ENCODE assay signal across 8 mouse cellular contexts in genomic region chr5:43235186-43235785, GRCm38 (mm10). TPM values are rescaled to one million over a fixed set of nuclear protein-coding genes. Genes with fewer than 3 reads are reported as not detected.
A peak's percentile ranks its signal among the peaks of the same experiment; 100 is the strongest.
DNase-seq lines count a peak whose midpoint lies in the region; ATAC-seq and TF ChIP-seq lines count a peak whose summit lies in the region.

No protein-coding gene starts in this region.

- DNase-seq in frontal cortex, postnatal 14 days (ENCODE audit: low spot score in 2 of 2): peak; percentile 15 to 29
- peak; percentile 83 to 94 for DNase-seq in adrenal gland, adult (ENCODE audit: inconsistent age in 2 of 2, low spot score in 1 of 2)
- peak; percentile 49 to 50 for DNase-seq in layer of hippocampus, postnatal 36 days
- peak; percentile 53 to 58 for DNase-seq in lung, postnatal 4 days

- H3K4me3 ChIP-seq in embryonic fibroblast, embryonic 13.5 days (ENCODE audit: insufficient read depth, low read length): peak overlapping the region; percentile 78
- H3K4me3 ChIP-seq in small intestine, adult 2 months (ENCODE audit: low read depth, low read length): peak overlapping the region; percentile 87

- no peak overlapping the region for H3K27ac ChIP-seq in embryonic fibroblast, embryonic 13.5 days (ENCODE audit: insufficient read depth, low read length)
- H3K27ac ChIP-seq in small intestine, adult 2 months (ENCODE audit: insufficient read depth, low read depth, low read length): peak overlapping the region; percentile 97

- TF ChIP-seq POLR2A in embryonic fibroblast, embryonic 13.5 days (IDR thresholded peaks at IDR 0.05; ENCODE audit: low read depth, low read length): no peak
- no peak for TF ChIP-seq POLR2A in small intestine, adult 2 months (IDR thresholded peaks at IDR 0.05; ENCODE audit: low read depth, low read length)

- H3K36me3 ChIP-seq in small intestine, adult 2 months (ENCODE audit: control insufficient read depth, insufficient read depth, low read length): peaks cover 6% of the 10 kb centered on the region

- no peak for TF ChIP-seq CTCF in embryonic fibroblast, embryonic 13.5 days (IDR thresholded peaks at IDR 0.05; ENCODE audit: borderline replicate concordance, insufficient read depth, low read length)
- TF ChIP-seq CTCF in small intestine, adult 2 months (IDR thresholded peaks at IDR 0.05; ENCODE audit: extremely low read depth, insufficient read length, insufficient replicate concordance, low read depth, low read length): no peak

- no peaks in the 10 kb centered on the region for H3K4me1 ChIP-seq in embryonic fibroblast, embryonic 13.5 days (ENCODE audit: control insufficient read depth, insufficient read depth, low read length)
- 0 out of 2 replicates have a peak, but pooled peaks cover 2% of the 10 kb centered on the region for H3K4me1 ChIP-seq in small intestine, adult 2 months (ENCODE audit: control insufficient read depth, insufficient read depth, insufficient read length, low read length)

- 1% methylated on average over 27 of the region's 27 CpGs for WGBS in small intestine, adult 2 months

- no peaks in the 10 kb centered on the region for H3K27me3 ChIP-seq in small intestine, adult 2 months (ENCODE audit: control insufficient read depth, insufficient read depth, low read length)

- ATAC-seq in frontal cortex, adult (ENCODE audit: low TSS enrichment): no peak
- peak; percentile 17 to 18; a peak in 3 of 4 replicates for ATAC-seq in hematopoietic stem cell, adult 5-6 weeks (replicated peaks in 1 of 2; ENCODE audit: insufficient read depth in 1 of 2, low FRiP score in 2 of 2, low TSS enrichment in 1 of 2, low read depth in 1 of 2, poor library complexity in 2 of 2, severe bottlenecking in 2 of 2)

RNA-seq across cellular contexts. Expression of gene Cpeb2, which starts 2.3 kb away (rescaled TPM):
- polyA plus RNA-seq in embryonic fibroblast, embryonic 13.5 days (2011; ENCODE audit: insufficient read length, low read depth, missing spikeins): 14.8 and 18.7 TPM in 2 replicates
- total RNA-seq in hematopoietic stem cell, adult 5-6 weeks (2017): 2.9 and 4.6 TPM in 2 replicates
- total RNA-seq in layer of hippocampus, postnatal 36 days (2021): 10 to 100 TPM; 47.0 to 48.6 TPM
- 24.5 and 54.3 TPM in 2 replicates for polyA plus RNA-seq in small intestine, adult 2 months (2012; rRNA removed)

Comparison
In these comparisons a context has a peak if more than half of its experiments do, and no peak if none do; other contexts are left out.
1. DNase-seq: peak in every context shown above with its lines; median percentile 88 in adrenal gland, adult; 56 in lung, postnatal 4 days; 50 in layer of hippocampus, postnatal 36 days; 22 in frontal cortex, postnatal 14 days.